9 mouse cellular contexts compared by ENCODE assay signal in the genomic region with DNA sequence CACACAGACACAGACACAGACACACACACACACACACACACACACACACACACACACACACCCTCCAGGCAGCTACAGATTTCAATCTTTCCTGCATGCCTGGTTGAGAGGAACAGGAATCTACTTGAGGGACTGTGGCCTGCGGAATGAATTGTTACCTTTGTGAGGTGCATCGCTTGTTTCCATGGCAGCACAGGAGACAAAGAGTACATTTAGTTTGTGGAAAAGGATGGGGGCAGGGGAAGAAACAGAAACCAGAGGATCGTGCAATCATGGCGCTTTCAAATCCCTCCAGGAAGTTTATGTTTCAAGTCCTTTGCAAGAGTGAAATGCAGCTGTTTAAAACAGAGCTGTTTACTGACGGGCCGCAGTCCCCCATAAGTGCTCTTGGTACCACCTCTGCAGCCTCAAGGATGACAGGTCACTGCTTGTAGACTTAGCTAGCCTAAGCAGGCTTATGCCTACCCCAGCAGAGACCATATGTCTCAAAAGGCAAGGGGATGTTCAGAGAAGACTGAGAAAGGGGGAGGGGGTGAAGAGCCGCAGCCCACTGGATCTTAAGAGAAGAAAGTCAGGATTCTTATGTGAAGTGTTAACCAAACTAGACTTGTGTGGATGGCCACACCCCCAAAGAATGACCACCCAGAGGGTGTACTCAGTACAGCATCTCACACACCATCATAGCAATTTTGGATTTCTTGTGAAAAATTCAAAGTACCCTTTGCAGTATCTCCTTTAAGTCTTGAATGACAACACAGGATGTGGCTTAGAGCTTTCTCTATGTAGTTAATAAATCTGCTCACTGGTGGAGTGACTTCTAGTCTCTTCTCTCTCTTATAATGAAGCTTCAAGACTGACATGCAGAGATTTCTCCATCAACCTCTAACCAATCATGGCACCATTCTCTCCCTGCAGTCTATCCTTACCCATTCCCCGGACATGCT.
A peak's percentile ranks its signal among the peaks of the same experiment; 100 is the strongest.
DNase-seq lines count a peak whose midpoint lies in the region; ATAC-seq and TF ChIP-seq lines count a peak whose summit lies in the region.
"Had no signal": no experiment of that assay in that cellular context is flagged by ENCODE, and none has a peak within 500 bp of the region (broad histone marks: within the 10 kb centered on the region; RNA-seq: fewer than 3 reads in every experiment).

No protein-coding gene starts in this region.

- no peaks in the 10 kb centered on the region for H3K9me3 ChIP-seq in hindbrain, embryonic 12.5 days (replicated peaks)

- DNase-seq in retina, postnatal 1 day: peak; percentile 30
- no peak for DNase-seq in retina, embryonic 14.5 days (ENCODE audit: low spot score)
- peak; percentile 18 to 39 for DNase-seq in lung, postnatal 4 days
- DNase-seq in urinary bladder, adult 18-20 months (ENCODE audit: low spot score in 2 of 2): no peak
- no peak for DNase-seq in right cerebral cortex, adult 18-20 months
- DNase-seq in gastrocnemius, adult 18-20 months (ENCODE audit: low spot score): no peak
- no peak for DNase-seq in layer of hippocampus, adult 2 months (ENCODE audit: low spot score in 2 of 2)
- DNase-seq: spleen, adult 18-20 months had no signal

- no peaks in the 10 kb centered on the region for H3K27me3 ChIP-seq in hindbrain, embryonic 12.5 days

- H3K9ac ChIP-seq in hindbrain, embryonic 12.5 days: no peak overlapping the region

- H3K4me2 ChIP-seq in hindbrain, embryonic 12.5 days (replicated peaks): no peak overlapping the region

- peaks cover 26% of the 10 kb centered on the region for H3K4me1 ChIP-seq in hindbrain, embryonic 12.5 days

- no peak for ATAC-seq in hindbrain, embryonic 12.5 days (ENCODE audit: low FRiP score)

- no peaks in the 10 kb centered on the region for H3K36me3 ChIP-seq in hindbrain, embryonic 12.5 days

- H3K4me3 ChIP-seq in hindbrain, embryonic 12.5 days: no peak overlapping the region
- no peak overlapping the region for H3K4me3 ChIP-seq in layer of hippocampus, adult 2 months

- no peak for TF ChIP-seq CTCF in layer of hippocampus, adult 2 months (conservative IDR thresholded peaks at IDR 0.05)

- 48% methylated on average over 8 of the region's 8 CpGs for WGBS in hindbrain, embryonic 12.5 days

- H3K27ac ChIP-seq in hindbrain, embryonic 12.5 days: peak overlapping the region; percentile 64
- no peak overlapping the region for H3K27ac ChIP-seq in layer of hippocampus, adult 2 months

Comparison
In these comparisons a context has a peak if more than half of its experiments do, and no peak if none do; other contexts are left out.
1. DNase-seq: peak in retina, postnatal 1 day (single experiment) and lung, postnatal 4 days (2 of 2); none in retina, embryonic 14.5 days (single experiment), urinary bladder, adult 18-20 months (0 of 2), right cerebral cortex, adult 18-20 months (single experiment), gastrocnemius, adult 18-20 months (single experiment) and layer of hippocampus, adult 2 months (0 of 2).